Mouse (Mus musculus) brain, embryonic 14.5 days (tissue): Measurements from ENCODE around the gene Arnt.

ENCODE experiments used
- CTCF ChIP-seq: fragments of 200-500 bp; IDR thresholded peaks from 2 replicates; pipeline ENCODE4 v1.5.1; 2012; ENCODE audit warnings: inconsistent platforms, mild to moderate bottlenecking, moderate library complexity, borderline replicate concordance; ENCODE audit not compliant: insufficient read depth, insufficient read length; ENCODE audit errors: extremely low read depth
- POLR2A ChIP-seq: fragments of 200-500 bp; IDR thresholded peaks from 2 replicates; pipeline ENCODE4 v1.6.1; 2012; ENCODE audit warnings: mild to moderate bottlenecking, inconsistent platforms, borderline replicate concordance; ENCODE audit not compliant: poor library complexity, insufficient read depth, insufficient read length, severe bottlenecking; ENCODE audit errors: extremely low read depth

DNA sequence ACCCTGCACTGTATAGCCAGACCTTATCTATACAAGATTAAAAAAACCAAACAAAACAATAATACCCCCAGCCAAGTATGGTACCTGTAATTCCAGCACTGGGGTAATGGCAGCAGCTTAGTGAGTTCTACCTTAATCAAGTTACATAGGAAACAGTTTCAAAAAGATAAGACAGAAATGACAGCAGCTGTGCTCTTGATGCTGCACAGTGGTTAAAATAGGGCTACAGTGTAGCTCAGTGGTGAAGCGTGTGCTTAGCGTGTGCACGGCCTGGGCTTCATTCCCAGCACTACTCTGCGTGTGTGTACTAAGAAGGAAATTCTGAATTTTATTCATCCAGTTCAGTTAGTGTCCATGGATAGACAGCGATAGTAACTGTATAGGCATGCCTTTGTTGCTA is 22.2 kb downstream of the Arnt start:
- TF ChIP-seq CTCF (no peak), POLR2A (no peak)
